Mouse (Mus musculus): ENCODE results near the gene Gm42372. TPM values are rescaled to one million over a fixed set of nuclear protein-coding genes. Genes with fewer than 3 reads are reported as not detected.

The Gm42372 gene
- total RNA-seq, 4 experiments from 2014 or later: not detected

GRCm38 (mm10) chr7:17003230-17003960 is 20.5 kb downstream of the Gm42372 start:
- DNase-seq (ENCODE audit: low spot score in 2 of 2): no peak

GRCm38 (mm10) chr7:17004716-17005115 is 21.8 kb downstream of the Gm42372 start:
- no peak for DNase-seq (ENCODE audit: low spot score in 2 of 2)

GRCm38 (mm10) chr7:17007300-17007699 is 24.4 kb downstream of the Gm42372 start:
- DNase-seq (ENCODE audit: low spot score in 2 of 2): no peak

GRCm38 (mm10) chr7:17009326-17010009 is 26.6 kb downstream of the Gm42372 start:
- no peak for DNase-seq (ENCODE audit: low spot score in 2 of 2)

- DNase-seq (ENCODE audit: low spot score in 2 of 2): no peak
Observed at GRCm38 (mm10) chr7:17010010-17010347, 27.1 kb downstream of the Gm42372 start.

- no peak for DNase-seq (ENCODE audit: low spot score in 2 of 2)
Observed at GRCm38 (mm10) chr7:17011909-17012590, 29.2 kb downstream of the Gm42372 start.

- DNase-seq (ENCODE audit: low spot score in 2 of 2): no peak
Observed at GRCm38 (mm10) chr7:17015381-17015780, 32.5 kb downstream of the Gm42372 start.

GRCm38 (mm10) chr7:17017036-17017435 is 34.1 kb downstream of the Gm42372 start:
- DNase-seq (ENCODE audit: low spot score in 2 of 2): peak; percentile 93 to 98

- no peak for DNase-seq (ENCODE audit: low spot score in 2 of 2)
Observed at GRCm38 (mm10) chr7:17017921-17018320, 35.0 kb downstream of the Gm42372 start.

- DNase-seq (ENCODE audit: low spot score in 2 of 2): no peak
Observed at GRCm38 (mm10) chr7:17019426-17020166, 36.7 kb downstream of the Gm42372 start.

- no peak for DNase-seq (ENCODE audit: low spot score in 2 of 2)
Observed at GRCm38 (mm10) chr7:17022176-17022575, 39.3 kb downstream of the Gm42372 start.

- DNase-seq (ENCODE audit: low spot score in 2 of 2): no peak
Observed at GRCm38 (mm10) chr7:17023701-17024100, 40.8 kb downstream of the Gm42372 start.

GRCm38 (mm10) chr7:17024141-17024540 is 41.3 kb downstream of the Gm42372 start:
- DNase-seq (ENCODE audit: low spot score in 2 of 2): no peak

- no peak for DNase-seq (ENCODE audit: low spot score in 2 of 2)
Observed at GRCm38 (mm10) chr7:17024814-17025504, 42.1 kb downstream of the Gm42372 start.

GRCm38 (mm10) chr7:17025505-17025894 is 42.6 kb downstream of the Gm42372 start:
- no peak for DNase-seq (ENCODE audit: low spot score in 2 of 2)

- DNase-seq (ENCODE audit: low spot score in 2 of 2): no peak
Observed at GRCm38 (mm10) chr7:17025896-17026622, 43.2 kb downstream of the Gm42372 start.

GRCm38 (mm10) chr7:17026710-17027587 is 44.1 kb downstream of the Gm42372 start:
- peak; percentile 36 to 51 for DNase-seq (ENCODE audit: low spot score in 2 of 2)

- DNase-seq (ENCODE audit: low spot score in 2 of 2): peak; percentile 81 to 89
Observed at GRCm38 (mm10) chr7:17027588-17028343, 44.9 kb downstream of the Gm42372 start, which contains the start of gene Ppp5c. Gene Ppp5c (minus strand): TSS chr7:17027924.

GRCm38 (mm10) chr7:17028923-17029322 is 46.0 kb downstream of the Gm42372 start:
- no peak for DNase-seq (ENCODE audit: low spot score in 2 of 2)
